Mouse (Mus musculus): ENCODE results near the gene Ide.

- TF ChIP-seq POLR2AphosphoS2 (IDR thresholded peaks at IDR 0.05; ENCODE audit: low read length) (no peak), CTCF (IDR thresholded peaks at IDR 0.05 in 2 of 3, conservative IDR thresholded peaks at IDR 0.05 in 1 of 3; ENCODE audit: control insufficient read depth in 1 of 3, insufficient read depth in 1 of 3, low read depth in 2 of 3, low read length in 3 of 3, poor library complexity in 1 of 3, severe bottlenecking in 1 of 3) (no peak), POLR2A (IDR thresholded peaks at IDR 0.05; ENCODE audit: control insufficient read depth in 1 of 2, insufficient read depth in 1 of 2, low read depth in 1 of 2, low read length in 2 of 2, poor library complexity in 1 of 2) (no peak), USF1 (IDR thresholded peaks at IDR 0.05; ENCODE audit: low read depth, low read length) (no peak), UBTF (IDR thresholded peaks at IDR 0.05; ENCODE audit: borderline replicate concordance, insufficient read depth, low read depth, low read length) (no peak), ZMIZ1 (IDR thresholded peaks at IDR 0.05; ENCODE audit: low read depth, low read length) (no peak), ZNF384 (IDR thresholded peaks at IDR 0.05; ENCODE audit: low read depth, low read length) (no peak), MAFK (IDR thresholded peaks at IDR 0.05; ENCODE audit: borderline replicate concordance, low read depth, low read length) (no peak)
Measured at GRCm38 (mm10) chr19:37233561-37234539, 103.8 kb downstream of the Ide start.
